Mouse (Mus musculus) lung, postnatal 0 days (tissue): ENCODE data around the gene Taf5. TPM values are rescaled to one million over a fixed set of nuclear protein-coding genes. Genes with fewer than 3 reads are reported as not detected.

Source experiments
- ATAC-seq: fragments of 200-750 bp; cut with Nextera tagmentation; 2 replicates; pipeline ENCODE4 v1.8.0; 2017; ENCODE audit warnings: moderate library complexity
- DNase-seq: peaks from one replicate; pipeline ENCODE4 v3.0.0-alpha.2; 2016; ENCODE audit warnings: low spot score
- H3K27ac ChIP-seq: fragments of 300-500 bp; sonication (generic); 2 replicates; pipeline ENCODE4 v1.5.1; 2014; ENCODE audit warnings: antibody characterized with exemption, mild to moderate bottlenecking, low read length, mixed read lengths
- H3K27me3 ChIP-seq: fragments of 300-500 bp; sonication (generic); replicated peaks from 2 replicates; pipeline ENCODE4 v1.6.1; 2014; ENCODE audit warnings: low read length, mixed read lengths; ENCODE audit not compliant: insufficient read depth
- H3K36me3 ChIP-seq: fragments of 300-500 bp; sonication (generic); 2 replicates; pipeline ENCODE4 v1.6.1; 2014; ENCODE audit warnings: low read length, mixed read lengths; ENCODE audit not compliant: insufficient read depth
- H3K4me1 ChIP-seq: fragments of 300-500 bp; sonication (generic); 2 replicates; pipeline ENCODE4 v1.6.1; 2014; ENCODE audit warnings: antibody characterized with exemption, low read depth, low read length, mixed read lengths; ENCODE audit not compliant: insufficient read depth
- H3K4me2 ChIP-seq: fragments of 300-500 bp; sonication (generic); replicated peaks from 2 replicates; pipeline ENCODE4 v1.6.1; 2014; ENCODE audit warnings: low read depth, mild to moderate bottlenecking, low read length, moderate library complexity, mixed read lengths
- H3K4me3 ChIP-seq: fragments of 300-500 bp; sonication (generic); 2 replicates; pipeline ENCODE4 v1.5.1; 2014; ENCODE audit warnings: low read depth, low read length
- H3K9ac ChIP-seq: fragments of 300-500 bp; sonication (generic); replicated peaks from 2 replicates; pipeline ENCODE4 v1.6.1; 2014; ENCODE audit warnings: low read depth, mild to moderate bottlenecking
- H3K9me3 ChIP-seq: fragments of 300-500 bp; sonication (generic); 2 replicates; pipeline ENCODE4 v1.6.1; 2016; ENCODE audit warnings: low read length, mixed read lengths
- CTCF ChIP-seq: IDR thresholded peaks from 2 replicates; pipeline ENCODE4 v1.5.1; 2016; ENCODE audit warnings: antibody characterized with exemption, mild to moderate bottlenecking
- EP300 ChIP-seq: IDR thresholded peaks from 2 replicates; pipeline ENCODE4 v1.6.1; 2016; ENCODE audit warnings: antibody characterized with exemption, mild to moderate bottlenecking, control low read depth
- WGBS: fragments of 180-500 bp; shearing (Covaris S2); extraction: QIAGEN DNeasy Blood & Tissue Kit; methylation state at CpG from one replicate; pipeline ENCODE4 v1.1.7; 2014; 5-methylcytosine and 5-hydroxymethylcytosine counted together
- polyA plus RNA-seq: library from polyadenylated mRNA; unstranded; fragments of >200 nt; fragmentation: Nextera tagmentation; extraction: Ambion mirVana; gene quantifications from 2 replicates; pipeline ENCODE4 v1.2.1, GENCODE M21; 2015

Taf5 gene
- polyA plus RNA-seq, 1 experiment from 2014 or later: 2.1 TPM

DNA sequence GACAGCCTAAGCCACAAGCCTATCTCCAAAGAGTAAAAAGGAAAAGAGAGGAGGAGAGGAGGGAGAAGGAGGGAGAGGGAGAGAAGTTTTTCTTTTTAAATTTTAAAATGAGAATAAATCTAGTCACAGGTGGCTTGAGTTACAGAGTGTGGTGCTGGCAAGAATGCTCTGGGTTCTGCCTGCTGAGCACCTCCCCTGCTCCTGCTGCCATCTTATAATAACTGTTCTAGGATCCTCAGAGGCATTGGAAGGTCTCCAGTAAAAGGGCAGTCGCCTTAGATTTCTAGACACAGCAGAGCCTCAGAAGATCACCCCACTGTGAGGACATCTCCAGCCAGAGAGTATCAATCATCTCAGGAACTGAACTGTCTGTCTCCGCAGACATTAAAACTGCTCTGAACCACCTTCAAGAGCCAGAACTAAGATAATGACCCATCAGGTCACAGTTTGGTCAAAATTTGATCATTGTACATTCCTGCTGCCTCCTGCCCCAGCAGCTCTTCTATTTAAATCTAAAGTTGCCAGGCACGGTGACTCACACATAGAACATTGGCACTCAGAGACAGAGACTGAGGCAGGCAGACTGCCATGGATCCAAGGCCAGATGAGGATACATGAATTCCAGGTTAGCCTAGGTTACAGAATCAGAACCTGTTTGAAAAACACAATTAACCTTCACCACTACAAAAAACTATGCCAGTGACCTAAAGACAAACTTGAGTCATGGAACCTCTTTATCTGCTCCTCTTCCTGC lies 26.6 kb upstream of the Taf5 start:
- no peaks in the 10 kb centered on the region for H3K9me3 ChIP-seq

DNA sequence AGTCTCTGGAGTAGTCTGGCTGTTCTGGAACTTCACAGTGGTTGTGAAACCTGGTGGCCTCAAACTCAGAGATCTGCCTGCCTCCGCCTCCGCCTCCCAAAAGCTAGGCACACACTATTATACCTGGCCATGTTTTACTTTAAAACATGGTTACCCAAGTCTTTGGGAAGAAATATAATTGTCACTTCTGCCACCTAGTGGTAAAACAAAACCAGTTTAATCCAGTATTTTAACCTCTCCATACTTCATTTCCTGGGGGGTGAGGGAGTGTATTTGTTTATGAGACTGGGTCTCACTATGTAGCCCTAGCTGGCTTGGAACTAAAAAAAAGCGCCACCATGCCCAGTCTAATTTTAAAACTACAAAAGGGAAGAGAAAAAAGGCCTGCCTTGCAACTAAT lies 23.9 kb upstream of the Taf5 start:
- DNase-seq (peak; percentile 53), ATAC-seq (no peak)
- no peaks in the 10 kb centered on the region for H3K4me1 ChIP-seq
- TF ChIP-seq EP300 (no peak), CTCF (peak; percentile 56)
- H3K9me3 ChIP-seq: no peaks in the 10 kb centered on the region
- no peak overlapping the region for H3K4me2 ChIP-seq
- H3K36me3 ChIP-seq: no peaks in the 10 kb centered on the region
- no peak overlapping the region for H3K27ac ChIP-seq
- H3K4me3 ChIP-seq: no peak overlapping the region
- no peak overlapping the region for H3K9ac ChIP-seq
- WGBS: 81% methylated on average over 3 of the region's 3 CpGs
- H3K27me3 ChIP-seq: no peaks in the 10 kb centered on the region

More for the DNA sequence above, 26.6 kb upstream of the Taf5 start:
- H3K4me1 ChIP-seq: no peaks in the 10 kb centered on the region
- no peak overlapping the region for H3K4me3 ChIP-seq
- H3K9ac ChIP-seq: no peak overlapping the region
- TF ChIP-seq CTCF: no peak
- no peak for TF ChIP-seq EP300
- no peaks in the 10 kb centered on the region for H3K27me3 ChIP-seq
- H3K27ac ChIP-seq: no peak overlapping the region
- no peak for ATAC-seq
- WGBS: 86% methylated on average over 3 of the region's 3 CpGs
- no peak overlapping the region for H3K4me2 ChIP-seq
- H3K36me3 ChIP-seq: no peaks in the 10 kb centered on the region
- DNase-seq: no peak

DNA sequence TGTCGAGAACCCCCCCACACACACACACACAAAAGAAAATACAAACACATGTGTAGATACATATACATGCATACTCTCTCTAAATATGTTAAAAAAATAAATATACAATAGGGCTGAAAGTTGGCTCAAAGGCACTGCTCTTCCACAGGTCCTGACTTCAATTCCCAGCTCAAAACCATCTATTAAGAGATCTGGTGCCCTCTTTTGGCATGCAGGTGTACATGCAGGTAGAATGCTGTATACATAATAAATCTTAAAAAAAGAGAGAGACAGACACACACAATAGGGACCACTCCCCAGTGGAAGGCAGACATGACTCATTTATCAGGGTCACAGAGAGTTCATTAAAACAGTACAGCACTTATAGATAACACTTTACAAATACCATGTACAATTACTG lies 21.2 kb upstream of the Taf5 start:
- H3K9me3 ChIP-seq: no peaks in the 10 kb centered on the region
- ATAC-seq: no peak
- TF ChIP-seq EP300: no peak
- peak; percentile 44 for TF ChIP-seq CTCF

DNA sequence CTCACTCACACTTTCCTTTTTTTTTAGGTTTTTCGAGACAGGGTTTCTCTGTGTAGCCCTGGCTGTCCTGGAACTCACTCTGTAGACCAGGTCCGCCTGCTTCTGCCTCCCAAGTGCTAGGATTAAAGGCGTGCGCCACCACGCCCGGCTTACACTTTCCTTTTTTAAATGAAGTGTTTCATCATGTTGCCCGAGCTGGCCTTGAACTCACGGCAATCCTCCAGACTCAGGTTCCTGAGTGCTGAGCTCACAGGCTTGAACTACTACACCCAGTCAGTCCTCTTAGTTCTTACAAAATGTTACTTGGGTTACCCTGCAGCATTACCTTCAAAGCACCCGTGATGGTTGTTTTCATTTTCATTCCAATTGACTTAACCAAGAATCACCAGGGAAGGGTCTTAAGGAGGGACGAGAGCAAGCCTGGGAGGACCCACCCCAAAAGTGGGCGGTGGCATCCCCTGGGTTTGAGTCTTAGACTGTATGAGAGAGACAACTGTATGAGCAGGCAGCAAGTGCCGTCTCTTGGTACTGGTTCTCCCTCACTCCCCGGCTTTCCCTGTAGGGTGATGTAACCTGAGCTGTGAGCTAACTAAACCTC lies 20.2 kb upstream of the Taf5 start:
- Histone ChIP-seq H3K27me3 (no peaks in the 10 kb centered on the region), H3K4me2 (no peak overlapping the region), H3K27ac (no peak overlapping the region), H3K4me1 (0 out of 2 replicates have a peak, but pooled peaks cover 4% of the 10 kb centered on the region), H3K4me3 (no peak overlapping the region), H3K9me3 (no peaks in the 10 kb centered on the region), H3K9ac (no peak overlapping the region), H3K36me3 (no peaks in the 10 kb centered on the region)
- 84% methylated on average over 13 of the region's 13 CpGs for WGBS
- no peak for ATAC-seq
- no peak for DNase-seq
- TF ChIP-seq EP300: no peak
- TF ChIP-seq CTCF: no peak

More for the DNA sequence above, 21.2 kb upstream of the Taf5 start:
- no peak for DNase-seq
- Histone ChIP-seq H3K36me3 (no peaks in the 10 kb centered on the region), H3K9ac (no peak overlapping the region), H3K27me3 (no peaks in the 10 kb centered on the region), H3K4me1 (0 out of 2 replicates have a peak, but pooled peaks cover 4% of the 10 kb centered on the region), H3K27ac (no peak overlapping the region), H3K4me2 (no peak overlapping the region), H3K4me3 (no peak overlapping the region)
- WGBS: 95% methylated on average over 1 of the region's 1 CpGs

GRCm38 (mm10) chr19:47049061-47049460 lies 18.5 kb upstream of the Taf5 start:
- no peak for ATAC-seq
- H3K27ac ChIP-seq: no peak overlapping the region
- TF ChIP-seq EP300 (no peak), CTCF (no peak)
- H3K9ac ChIP-seq: no peak overlapping the region
- no peaks in the 10 kb centered on the region for H3K27me3 ChIP-seq
- H3K9me3 ChIP-seq: no peaks in the 10 kb centered on the region
- no peaks in the 10 kb centered on the region for H3K36me3 ChIP-seq
- 0 out of 2 replicates have a peak, but pooled peaks cover 4% of the 10 kb centered on the region for H3K4me1 ChIP-seq
- H3K4me2 ChIP-seq: no peak overlapping the region
- WGBS: 57% methylated on average over 4 of the region's 4 CpGs
- no peak for DNase-seq
- H3K4me3 ChIP-seq: no peak overlapping the region

- Histone ChIP-seq H3K36me3 (no peaks in the 10 kb centered on the region), H3K4me3 (peak overlapping the region; percentile 83), H3K9me3 (no peaks in the 10 kb centered on the region), H3K4me2 (peak overlapping the region; percentile 99), H3K27ac (peak overlapping the region; percentile 82; the same call in 1 of the 2 replicates), H3K9ac (peak overlapping the region; percentile 55), H3K27me3 (no peaks in the 10 kb centered on the region), H3K4me1 (0 out of 2 replicates have a peak, but pooled peaks cover 4% of the 10 kb centered on the region)
- TF ChIP-seq CTCF (no peak), EP300 (no peak)
- no peak for DNase-seq
- 4% methylated on average over 7 of the region's 7 CpGs for WGBS
- no peak for ATAC-seq
These were observed 17.7 kb upstream of the Taf5 start for GRCm38 (mm10) chr19:47049840-47050239.
